Mouse (Mus musculus) lung, adult 2 months (tissue): Measurements from ENCODE around the gene Setx.

Experiments
- CTCF ChIP-seq: fragments of 200-500 bp; IDR thresholded peaks from 2 replicates; pipeline ENCODE4 v1.5.1; 2011; ENCODE audit warnings: mild to moderate bottlenecking, low read length, control low read depth; ENCODE audit not compliant: insufficient read depth
- POLR2A ChIP-seq: fragments of 200-500 bp; IDR thresholded peaks from 2 replicates; pipeline ENCODE4 v1.6.1; 2011; ENCODE audit warnings: low read depth, mild to moderate bottlenecking, control low read depth, low read length, borderline replicate concordance; ENCODE audit errors: extremely low read depth

GRCm38 (mm10) chr2:29100822-29101534 lies 23.0 kb upstream of the Setx start:
- TF ChIP-seq CTCF: no peak
- TF ChIP-seq POLR2A: no peak
